Mouse (Mus musculus) neural tube, embryonic 14.5 days (tissue): Measurements from ENCODE around the gene Stox2. TPM values are rescaled to one million over a fixed set of nuclear protein-coding genes. Genes with fewer than 3 reads are reported as not detected.

Source experiments
- ATAC-seq: fragments of 200-750 bp; cut with Nextera tagmentation; 2 replicates; pipeline ENCODE4 v1.8.0; 2017; ENCODE audit warnings: low read depth, mild to moderate bottlenecking, moderate TSS enrichment, moderate library complexity
- H3K27ac ChIP-seq: fragments of 300-500 bp; sonication (generic); 2 replicates; pipeline ENCODE4 v1.5.1; 2014; ENCODE audit warnings: low read depth, mild to moderate bottlenecking, control low read depth, low read length, moderate library complexity, mixed read lengths
- H3K27me3 ChIP-seq: fragments of 300-500 bp; sonication (generic); 2 replicates; pipeline ENCODE4 v1.6.1; 2014; ENCODE audit warnings: low read length; ENCODE audit not compliant: control insufficient read depth, insufficient read depth
- H3K36me3 ChIP-seq: fragments of 300-500 bp; sonication (generic); 2 replicates; pipeline ENCODE4 v1.6.1; 2014; ENCODE audit warnings: low read length, mixed read lengths; ENCODE audit not compliant: control insufficient read depth, insufficient read depth
- H3K4me1 ChIP-seq: fragments of 300-500 bp; sonication (generic); 2 replicates; pipeline ENCODE4 v1.6.1; 2014; ENCODE audit warnings: low read length; ENCODE audit not compliant: control insufficient read depth, insufficient read depth
- H3K4me2 ChIP-seq: fragments of 300-500 bp; sonication (generic); 2 replicates; pipeline ENCODE4 v1.6.1; 2014; ENCODE audit warnings: mild to moderate bottlenecking, low read depth, low read length, control low read depth
- H3K4me3 ChIP-seq: fragments of 300-500 bp; sonication (generic); 2 replicates; pipeline ENCODE4 v1.5.1; 2014; ENCODE audit warnings: low read depth, low read length, control low read depth, mixed read lengths
- H3K9ac ChIP-seq: fragments of 300-500 bp; sonication (generic); replicated peaks from 2 replicates; pipeline ENCODE4 v1.6.1; 2014; ENCODE audit warnings: low read depth, mild to moderate bottlenecking, control low read depth, low read length, mixed read lengths
- H3K9me3 ChIP-seq: fragments of 300-500 bp; sonication (generic); 2 replicates; pipeline ENCODE4 v1.6.1; 2016; ENCODE audit warnings: low read length; ENCODE audit not compliant: control insufficient read depth
- WGBS: fragments of 180-500 bp; shearing (Covaris S2); extraction: QIAGEN DNeasy Blood & Tissue Kit; methylation state at CpG from one replicate; pipeline ENCODE4 v1.1.7; 2014; 5-methylcytosine and 5-hydroxymethylcytosine counted together
- polyA plus RNA-seq: library from polyadenylated mRNA; unstranded; fragments of >200 nt; fragmentation: Nextera tagmentation; extraction: Ambion mirVana; gene quantifications from 2 replicates; pipeline ENCODE4 v1.2.1, GENCODE M21; 2014

Gene Stox2
- polyA plus RNA-seq, 1 experiment from 2014 or later = 49.7 TPM

DNA sequence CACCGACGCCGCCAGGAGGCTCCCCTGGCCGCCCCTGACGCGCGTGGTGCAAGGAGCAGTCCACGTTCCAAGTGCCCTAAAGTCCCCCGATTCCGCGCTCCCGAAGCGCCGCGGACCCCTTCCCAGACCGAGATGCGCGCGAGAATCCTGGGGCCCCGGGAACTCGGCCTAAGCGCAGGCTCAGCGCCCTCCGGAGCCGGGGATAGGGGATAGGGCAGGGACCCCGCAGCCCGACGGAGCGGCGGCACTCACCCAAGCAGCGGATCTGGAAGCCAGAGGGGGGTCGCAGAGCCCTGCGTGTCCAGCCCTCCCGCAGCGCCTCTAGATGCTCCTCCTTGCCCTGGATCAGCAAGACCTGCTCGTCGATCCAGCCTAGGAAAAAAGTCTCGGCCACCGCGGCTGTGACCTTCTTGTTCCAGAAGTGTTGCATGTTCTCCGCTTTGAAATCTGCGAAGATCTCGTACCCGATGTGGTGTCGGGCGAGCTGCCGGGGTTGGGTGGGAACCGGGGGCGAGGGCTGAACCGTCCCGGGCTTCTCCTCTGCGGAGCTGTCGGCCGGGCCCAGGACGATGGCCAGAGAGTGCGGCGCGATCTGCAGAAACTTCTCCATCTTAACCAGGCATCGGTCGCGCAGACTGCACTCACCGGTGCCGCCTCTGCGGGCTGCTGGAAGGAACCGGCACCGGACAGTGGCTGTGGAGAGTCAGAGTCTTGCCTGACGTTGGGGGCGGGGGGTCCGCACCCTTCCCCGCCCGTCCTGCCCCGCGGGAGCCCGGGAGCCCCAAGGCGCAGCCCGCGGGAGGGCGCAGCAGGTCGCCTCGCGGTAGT lies 33.3 kb downstream of the Stox2 start:
- under 1% methylated on average over 75 of the region's 81 CpGs for WGBS
- H3K27me3 ChIP-seq = peaks cover 38% of the 10 kb centered on the region
- H3K4me2 ChIP-seq = peak overlapping the region; percentile 95
- H3K4me3 ChIP-seq = peak overlapping the region; percentile 56
- H3K9ac ChIP-seq = peak overlapping the region; percentile 37
- H3K36me3 ChIP-seq = no peaks in the 10 kb centered on the region
- H3K9me3 ChIP-seq = no peaks in the 10 kb centered on the region
- no peak overlapping the region for H3K27ac ChIP-seq
- peaks cover 12% of the 10 kb centered on the region for H3K4me1 ChIP-seq
- peak; percentile 71 for ATAC-seq

- peak; percentile 47; the same call in 1 of the 2 replicates for ATAC-seq
- Histone ChIP-seq H3K27me3 (peaks cover 38% of the 10 kb centered on the region), H3K36me3 (no peaks in the 10 kb centered on the region), H3K4me1 (peaks cover 12% of the 10 kb centered on the region), H3K4me3 (peak overlapping the region; percentile 56), H3K9ac (0 out of 2 replicates have a peak overlapping the region, but pooled peaks have one; percentile 37), H3K27ac (no peak overlapping the region), H3K4me2 (peak overlapping the region; percentile 95), H3K9me3 (no peaks in the 10 kb centered on the region)
- WGBS = under 1% methylated on average over 43 of the region's 43 CpGs
Measured at GRCm38 (mm10) chr8:47411994-47412695, 34.0 kb downstream of the Stox2 start.

- WGBS = 5% methylated on average over 12 of the region's 12 CpGs
- ATAC-seq = no peak
- Histone ChIP-seq H3K4me1 (peaks cover 12% of the 10 kb centered on the region), H3K4me3 (no peak overlapping the region), H3K9ac (no peak overlapping the region), H3K4me2 (no peak overlapping the region), H3K27ac (no peak overlapping the region), H3K9me3 (no peaks in the 10 kb centered on the region), H3K36me3 (no peaks in the 10 kb centered on the region), H3K27me3 (peaks cover 38% of the 10 kb centered on the region)
Measured at GRCm38 (mm10) chr8:47411321-47411720, 34.8 kb downstream of the Stox2 start.

DNA sequence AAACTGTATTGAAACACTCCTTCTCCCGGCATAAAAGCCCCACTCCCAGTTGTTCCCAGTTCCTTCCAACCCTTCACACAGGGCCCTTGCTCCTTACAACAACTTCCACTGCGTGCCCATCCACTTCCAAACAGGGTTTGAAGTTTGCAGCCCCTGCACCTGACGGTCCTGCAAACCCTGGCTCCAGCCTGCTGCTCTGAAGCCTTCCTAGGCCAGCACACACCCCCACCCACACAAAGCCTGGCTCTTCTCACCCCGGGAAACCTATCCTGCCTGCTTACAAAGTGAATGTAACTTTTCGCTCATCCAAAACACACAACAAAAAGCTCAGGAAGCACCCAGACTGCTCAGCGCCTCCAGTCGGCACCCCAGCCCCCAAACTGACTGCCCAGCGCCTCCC lies 37.1 kb downstream of the Stox2 start:
- no peaks in the 10 kb centered on the region for H3K9me3 ChIP-seq
- no peak for ATAC-seq
- WGBS = 9% methylated on average over 8 of the region's 8 CpGs
- H3K36me3 ChIP-seq = no peaks in the 10 kb centered on the region
- no peak overlapping the region for H3K4me2 ChIP-seq
- no peak overlapping the region for H3K27ac ChIP-seq
- no peak overlapping the region for H3K4me3 ChIP-seq
- peaks cover 31% of the 10 kb centered on the region for H3K27me3 ChIP-seq
- no peak overlapping the region for H3K9ac ChIP-seq
- peaks cover 11% of the 10 kb centered on the region for H3K4me1 ChIP-seq

DNA sequence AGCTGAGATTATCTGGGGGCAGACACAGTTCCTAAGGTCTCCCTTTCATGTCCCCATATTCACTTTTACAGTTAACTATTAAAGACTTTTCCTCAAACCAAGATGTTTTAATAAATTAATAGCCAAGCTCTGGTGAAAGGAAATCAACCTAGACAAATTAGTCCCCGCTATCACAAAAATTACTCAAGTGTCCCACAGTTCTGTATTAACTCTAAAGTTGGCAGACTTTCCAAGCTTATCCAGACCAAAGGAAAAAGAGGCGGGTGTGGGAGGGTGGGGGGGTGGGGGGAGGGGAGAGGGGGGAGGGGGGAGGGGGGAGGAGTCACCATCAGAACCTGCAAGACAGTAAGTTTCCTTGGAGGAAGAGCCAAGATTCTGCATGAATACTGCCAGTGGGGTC lies 41.3 kb downstream of the Stox2 start:
- ATAC-seq = no peak
- Histone ChIP-seq H3K9ac (no peak overlapping the region), H3K4me3 (no peak overlapping the region), H3K36me3 (no peaks in the 10 kb centered on the region), H3K4me2 (no peak overlapping the region), H3K27me3 (peaks cover 11% of the 10 kb centered on the region), H3K9me3 (no peaks in the 10 kb centered on the region), H3K27ac (no peak overlapping the region), H3K4me1 (no peaks in the 10 kb centered on the region)
- WGBS = 100% methylated on average over 1 of the region's 2 CpGs

DNA sequence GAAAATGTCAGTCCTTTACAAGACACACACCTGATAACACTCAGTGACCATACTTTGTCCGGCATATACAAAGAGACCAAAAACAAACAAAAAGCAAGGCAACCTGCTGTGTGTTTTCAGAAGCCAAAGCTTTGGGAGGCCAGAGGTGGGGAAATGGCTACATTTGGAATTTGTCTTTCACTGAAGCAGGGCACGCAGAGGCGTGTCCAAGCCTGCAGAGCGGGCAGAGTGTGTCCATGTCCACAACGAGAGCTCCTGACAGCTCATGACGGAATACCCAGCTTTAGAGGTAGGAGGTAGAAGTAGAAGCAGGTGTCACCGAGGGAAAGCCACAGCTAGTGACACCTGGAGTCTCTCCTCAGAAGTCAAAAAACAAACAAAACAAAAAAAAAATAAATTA lies 53.2 kb downstream of the Stox2 start:
- Histone ChIP-seq H3K36me3 (no peaks in the 10 kb centered on the region), H3K4me1 (no peaks in the 10 kb centered on the region), H3K9ac (no peak overlapping the region), H3K9me3 (no peaks in the 10 kb centered on the region), H3K27me3 (no peaks in the 10 kb centered on the region), H3K4me3 (no peak overlapping the region), H3K27ac (no peak overlapping the region), H3K4me2 (no peak overlapping the region)
- ATAC-seq = no peak
- 69% methylated on average over 7 of the region's 7 CpGs for whole genome bisulfite sequencing

- no peak overlapping the region for H3K27ac ChIP-seq
- H3K4me1 ChIP-seq = no peaks in the 10 kb centered on the region
- 71% methylated on average over 18 of the region's 18 CpGs for WGBS
- no peak overlapping the region for H3K9ac ChIP-seq
- H3K9me3 ChIP-seq = no peaks in the 10 kb centered on the region
- ATAC-seq = peak; percentile 24; the same call in 1 of the 2 replicates
- H3K4me3 ChIP-seq = no peak overlapping the region
- H3K4me2 ChIP-seq = peak overlapping the region; percentile 11; the same call in 1 of the 2 replicates
- H3K36me3 ChIP-seq = no peaks in the 10 kb centered on the region
- no peaks in the 10 kb centered on the region for H3K27me3 ChIP-seq
Measured at GRCm38 (mm10) chr8:47392290-47392689, 53.9 kb downstream of the Stox2 start.

DNA sequence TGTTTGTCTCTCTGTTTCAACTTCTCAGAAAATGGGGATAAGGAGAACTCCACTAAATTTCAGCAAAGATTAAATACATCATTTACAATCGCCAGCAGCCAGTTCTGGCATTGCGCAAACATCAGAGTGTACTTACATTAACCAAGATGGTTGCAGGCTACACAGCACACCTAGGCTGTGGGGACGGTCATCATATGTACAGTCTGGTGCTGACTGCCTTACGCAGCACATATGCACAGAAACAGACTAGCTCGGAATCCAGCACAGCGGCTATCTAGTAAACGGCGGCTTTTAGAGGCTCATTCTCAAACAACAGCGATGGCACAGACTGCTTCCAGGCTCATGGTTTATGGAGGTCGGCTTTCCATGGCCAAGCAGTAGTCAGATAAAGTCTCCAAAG lies 54.3 kb downstream of the Stox2 start:
- 90% methylated on average over 10 of the region's 10 CpGs for WGBS
- ATAC-seq = no peak

DNA sequence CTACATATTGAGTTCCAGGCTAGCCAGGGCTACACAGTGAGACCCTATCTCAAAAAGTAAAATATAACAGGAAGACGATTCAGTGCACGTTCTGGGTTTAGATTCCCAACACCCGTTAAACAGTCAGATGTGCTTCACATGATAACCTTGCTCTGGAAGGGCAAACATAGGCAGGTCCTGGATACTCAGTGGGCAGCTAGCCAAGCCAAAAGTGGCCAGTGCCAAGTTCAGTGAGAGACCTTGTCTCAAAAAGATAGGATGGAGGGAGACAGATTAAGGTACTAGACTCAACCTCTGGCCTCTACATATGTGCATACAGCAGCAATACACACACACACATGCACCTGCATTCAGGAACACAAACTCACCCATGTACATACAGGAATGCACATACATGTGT lies 56.7 kb downstream of the Stox2 start:
- Histone ChIP-seq H3K4me2 (no peak overlapping the region), H3K27me3 (no peaks in the 10 kb centered on the region), H3K36me3 (no peaks in the 10 kb centered on the region), H3K4me1 (no peaks in the 10 kb centered on the region), H3K27ac (no peak overlapping the region), H3K4me3 (no peak overlapping the region), H3K9me3 (no peaks in the 10 kb centered on the region), H3K9ac (no peak overlapping the region)
- no peak for ATAC-seq
- WGBS = 92% methylated on average over 3 of the region's 3 CpGs

More for the DNA sequence above, 54.3 kb downstream of the Stox2 start:
- no peak overlapping the region for H3K4me3 ChIP-seq
- no peak overlapping the region for H3K9ac ChIP-seq
- no peaks in the 10 kb centered on the region for H3K4me1 ChIP-seq
- H3K27ac ChIP-seq = no peak overlapping the region
- no peaks in the 10 kb centered on the region for H3K36me3 ChIP-seq
- no peak overlapping the region for H3K4me2 ChIP-seq
- no peaks in the 10 kb centered on the region for H3K9me3 ChIP-seq
- H3K27me3 ChIP-seq = no peaks in the 10 kb centered on the region
